Mouse (Mus musculus): ENCODE measurements around the gene Gm10842.
"Not testable (repeated sequence)": the region's sequence is repeated elsewhere in the genome, so short reads cannot be mapped to it uniquely, and the experiment has no call there.

The Gm10842 gene

GRCm38 (mm10) chr11:105146593-105146992 lies at the start of gene Gm10842:
TSS of gene Gm10842 (plus strand) at chr11:105146893.
- no peak for DNase-seq (ENCODE audit: low read depth, low spot score)

GRCm38 (mm10) chr11:105112448-105112847 lies 34.2 kb upstream of the Gm10842 start:
- DNase-seq (ENCODE audit: low read depth, low spot score) = not testable (repeated sequence)

DNA sequence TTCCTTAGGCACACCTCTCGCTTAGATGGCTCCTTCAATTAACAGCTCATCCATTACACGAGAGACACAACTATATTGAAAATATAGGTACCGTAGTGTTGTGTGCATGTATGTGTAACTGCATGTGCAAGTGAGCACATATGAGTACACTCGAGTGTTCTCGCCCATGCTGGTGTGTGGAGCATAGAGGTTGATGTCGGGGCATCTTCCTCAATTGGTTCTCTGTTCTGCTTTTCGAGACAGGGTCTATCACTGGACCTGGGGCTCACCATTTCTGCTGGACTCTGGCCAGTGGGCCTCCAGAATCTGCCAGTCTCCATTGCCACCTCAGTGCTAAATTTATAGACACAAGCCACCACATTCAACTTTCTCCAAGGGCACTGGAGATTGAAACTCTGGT lies 28.9 kb upstream of the Gm10842 start:
- no peak for DNase-seq (ENCODE audit: low read depth, low spot score)

DNA sequence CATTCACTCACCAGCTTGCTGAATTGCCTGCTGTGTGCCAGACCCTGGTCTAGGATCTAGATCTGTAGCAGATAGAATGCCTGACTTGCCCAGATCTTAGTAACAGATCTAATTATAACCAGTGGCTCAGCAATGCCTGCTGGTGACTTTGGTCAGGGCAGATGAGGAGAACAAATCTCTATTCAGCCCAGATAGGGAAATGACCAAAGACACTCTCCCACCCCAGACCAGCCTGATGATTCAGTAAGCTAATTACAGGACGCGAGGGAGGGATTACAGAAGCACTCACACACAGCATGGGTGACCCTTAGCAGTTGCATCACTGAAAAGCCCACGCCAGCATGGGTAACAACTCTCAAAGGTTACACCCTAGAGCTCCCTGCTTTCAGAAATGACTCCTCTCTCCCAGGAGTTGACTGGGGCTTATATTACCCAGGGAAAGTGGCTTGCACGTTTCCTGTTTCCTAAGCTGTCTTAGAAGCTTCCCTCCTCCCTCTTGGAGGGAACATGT lies 26.1 kb upstream of the Gm10842 start:
- DNase-seq (ENCODE audit: low read depth, low spot score) = no peak

GRCm38 (mm10) chr11:105121792-105122191 lies 24.9 kb upstream of the Gm10842 start:
- DNase-seq (ENCODE audit: low read depth, low spot score) = not testable (repeated sequence)

DNA sequence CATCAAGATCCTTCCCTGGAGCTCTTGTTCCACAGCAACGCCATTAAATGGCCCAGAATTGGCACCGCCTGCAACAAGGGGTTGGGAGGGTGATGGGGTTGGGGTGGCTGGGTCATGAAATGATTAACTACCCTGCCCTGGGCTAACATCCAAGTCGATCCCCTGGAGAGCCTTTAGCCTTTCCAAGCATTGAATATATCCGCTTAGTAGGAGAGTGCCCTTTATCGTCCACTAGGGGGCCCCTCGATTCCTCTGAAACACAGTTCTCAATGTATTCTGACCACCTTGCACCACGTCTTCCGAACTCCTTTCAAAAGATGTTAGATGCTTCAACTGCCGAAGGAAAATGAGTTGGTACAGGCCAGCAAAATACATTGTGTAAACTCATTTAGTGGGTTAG lies 22.7 kb upstream of the Gm10842 start:
- DNase-seq (ENCODE audit: low read depth, low spot score) = peak; percentile 30

GRCm38 (mm10) chr11:105125735-105126519 lies 20.8 kb upstream of the Gm10842 start, which contains the start of gene Mettl2:
TSS of gene Mettl2 (plus strand) at chr11:105126425.
- peak; percentile 84 for DNase-seq (ENCODE audit: low read depth, low spot score)

DNA sequence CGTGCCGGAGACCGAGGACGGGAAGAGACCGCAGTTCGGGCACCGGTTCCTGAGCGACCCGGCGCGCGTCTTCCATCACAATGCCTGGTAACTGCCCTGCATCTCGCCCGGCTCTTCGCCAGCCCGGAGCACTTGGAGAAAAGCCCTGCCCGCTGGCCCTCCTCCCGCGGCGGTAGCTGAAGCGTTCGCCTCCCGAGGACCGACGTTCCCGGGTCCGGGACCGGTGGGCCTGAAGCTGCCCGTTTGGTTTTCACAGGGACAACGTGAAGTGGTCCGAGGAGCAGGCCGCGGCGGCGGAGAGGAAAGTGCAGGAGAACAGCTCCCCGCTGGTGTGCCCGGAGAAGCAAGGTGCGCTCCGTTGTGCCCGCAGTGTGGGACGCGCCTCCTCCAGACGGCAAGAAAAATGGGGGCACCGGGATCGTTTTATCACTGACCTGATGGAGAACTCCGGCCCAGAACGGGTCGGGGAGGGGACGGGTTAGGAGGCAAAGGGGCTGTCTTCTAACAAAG lies 20.1 kb upstream of the Gm10842 start:
- no peak for DNase-seq (ENCODE audit: low read depth, low spot score)

GRCm38 (mm10) chr11:105135692-105136091 lies 11.0 kb upstream of the Gm10842 start:
- no peak for DNase-seq (ENCODE audit: low read depth, low spot score)

GRCm38 (mm10) chr11:105137255-105137654 lies 9.4 kb upstream of the Gm10842 start:
- DNase-seq (ENCODE audit: low read depth, low spot score) = not testable (repeated sequence)

DNA sequence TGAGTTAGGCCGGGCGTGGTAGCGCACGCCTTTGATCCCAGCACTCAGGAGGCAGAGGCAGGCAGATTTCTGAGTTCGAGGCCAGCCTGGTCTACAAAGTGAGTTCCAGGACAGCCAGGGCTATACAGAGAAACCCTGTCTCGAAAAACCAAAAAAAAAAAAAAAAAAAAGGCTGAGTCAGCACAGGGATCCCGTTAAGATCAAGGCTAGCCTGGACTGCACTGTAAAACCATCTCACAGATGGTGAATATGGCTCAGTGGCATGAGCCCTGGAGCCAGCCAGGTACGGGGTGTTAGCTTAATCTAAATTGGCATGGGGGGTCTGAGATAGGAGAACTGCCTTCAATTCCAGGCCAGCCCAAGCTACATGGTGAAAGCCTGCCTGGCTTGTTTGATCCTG lies 6.2 kb upstream of the Gm10842 start:
- not testable (repeated sequence) for DNase-seq (ENCODE audit: low read depth, low spot score)

- DNase-seq (ENCODE audit: low read depth, low spot score) = no peak
Observed at GRCm38 (mm10) chr11:105141115-105141514, 5.6 kb upstream of the Gm10842 start.

DNA sequence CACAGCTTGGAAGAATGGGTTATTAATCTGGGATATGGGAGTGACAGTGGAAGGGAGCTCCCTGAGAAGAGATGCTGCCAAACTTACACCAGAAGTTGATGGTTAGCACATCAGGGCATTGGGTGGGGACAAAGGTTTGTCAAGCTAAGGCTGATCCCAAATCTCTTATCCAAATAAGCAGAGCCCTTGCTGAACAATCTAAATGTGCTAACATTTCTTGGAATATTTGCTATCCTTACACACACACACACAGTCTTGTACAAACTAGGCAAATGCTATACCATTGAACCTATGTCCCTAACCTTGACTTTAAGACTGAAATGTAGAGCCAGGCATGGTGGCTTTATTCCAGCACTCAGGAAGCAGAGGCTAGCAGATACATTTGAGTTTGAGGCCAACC lies 3.1 kb upstream of the Gm10842 start:
- DNase-seq (ENCODE audit: low read depth, low spot score) = no peak

DNA sequence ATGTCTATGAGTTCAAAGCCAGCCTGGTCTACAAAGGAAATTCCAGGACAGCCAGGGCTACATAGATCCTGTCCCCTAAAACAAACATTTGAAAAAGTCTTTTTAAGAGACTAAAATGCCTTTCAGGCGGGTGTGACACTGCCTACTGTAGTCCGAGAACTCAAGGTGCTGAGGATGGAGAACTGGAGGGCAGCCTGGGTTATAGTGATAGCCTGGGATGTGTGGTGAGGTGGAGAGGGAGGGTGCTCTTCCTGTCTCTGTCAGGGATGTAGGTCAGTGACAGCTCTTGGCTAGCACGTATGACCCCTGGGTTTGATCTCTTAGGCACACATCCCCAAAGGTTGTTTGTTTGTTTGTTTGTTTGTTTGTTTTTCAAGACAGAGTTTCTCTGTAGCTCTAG lies 2.6 kb upstream of the Gm10842 start:
- DNase-seq (ENCODE audit: low read depth, low spot score) = no peak

GRCm38 (mm10) chr11:105144508-105145210 lies 2.0 kb upstream of the Gm10842 start:
- DNase-seq (ENCODE audit: low read depth, low spot score) = no peak

DNA sequence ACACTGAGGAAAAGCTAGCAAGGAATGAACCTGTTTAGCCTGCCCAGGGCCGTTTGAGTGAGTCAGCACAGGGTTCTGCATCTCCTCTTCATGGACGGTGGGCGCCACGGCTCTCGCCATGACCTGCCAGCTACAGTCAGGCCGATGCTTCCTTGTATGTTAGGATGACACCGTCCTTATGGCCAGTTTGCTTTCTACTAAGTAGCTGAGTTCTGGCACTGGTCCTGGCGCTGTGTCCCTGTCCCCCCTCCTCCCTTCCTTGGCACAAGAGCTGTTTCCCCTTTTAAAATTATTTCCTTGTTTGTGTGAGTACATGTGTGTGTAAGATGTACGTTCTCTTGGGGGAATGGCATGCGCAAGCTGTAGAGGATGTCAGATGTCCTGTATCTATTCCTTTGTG lies 1.5 kb upstream of the Gm10842 start:
- no peak for DNase-seq (ENCODE audit: low read depth, low spot score)

- no peak for DNase-seq (ENCODE audit: low read depth, low spot score)
Observed at GRCm38 (mm10) chr11:105149353-105149752, 2.7 kb downstream of the Gm10842 start.

DNA sequence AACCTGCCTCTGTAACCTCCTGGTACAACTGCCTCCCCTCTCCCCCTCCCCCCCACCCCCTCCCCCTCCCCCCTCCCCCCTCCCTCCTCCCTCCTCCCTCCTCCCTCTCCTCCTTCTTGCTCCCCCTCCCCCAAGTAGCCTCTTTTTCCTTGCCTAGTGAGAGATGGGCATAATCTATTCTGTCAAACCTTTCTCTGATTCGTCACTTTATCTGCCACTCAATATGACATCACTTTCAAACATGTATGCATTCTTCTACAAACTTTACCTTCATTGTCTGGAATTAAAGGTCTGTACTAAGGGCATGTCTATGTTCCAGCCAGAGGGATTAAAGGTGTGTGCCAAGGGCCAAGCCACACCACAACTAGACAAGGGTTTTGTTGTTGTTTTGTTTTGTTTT lies 3.1 kb downstream of the Gm10842 start:
- no peak for DNase-seq (ENCODE audit: low read depth, low spot score)

DNA sequence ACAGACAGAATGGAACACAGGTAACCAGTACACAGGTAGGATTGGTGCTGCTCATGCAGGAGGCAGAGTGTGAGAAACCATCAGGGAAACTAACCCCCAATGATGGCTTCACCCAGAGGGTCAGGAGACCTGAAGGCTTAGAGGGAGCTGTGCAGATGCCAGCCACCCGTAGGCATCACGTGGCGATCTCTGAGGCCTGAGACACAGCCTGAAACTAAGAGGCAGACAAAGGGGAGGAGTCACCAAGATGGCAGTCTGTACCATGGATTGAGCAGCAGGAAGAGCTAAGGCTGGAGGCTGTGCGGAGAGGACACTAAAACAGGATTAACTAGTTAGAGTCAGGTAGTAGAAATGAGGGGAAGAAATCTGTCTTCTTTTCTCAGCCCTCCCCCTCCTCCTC lies 4.0 kb downstream of the Gm10842 start:
- no peak for DNase-seq (ENCODE audit: low read depth, low spot score)

DNA sequence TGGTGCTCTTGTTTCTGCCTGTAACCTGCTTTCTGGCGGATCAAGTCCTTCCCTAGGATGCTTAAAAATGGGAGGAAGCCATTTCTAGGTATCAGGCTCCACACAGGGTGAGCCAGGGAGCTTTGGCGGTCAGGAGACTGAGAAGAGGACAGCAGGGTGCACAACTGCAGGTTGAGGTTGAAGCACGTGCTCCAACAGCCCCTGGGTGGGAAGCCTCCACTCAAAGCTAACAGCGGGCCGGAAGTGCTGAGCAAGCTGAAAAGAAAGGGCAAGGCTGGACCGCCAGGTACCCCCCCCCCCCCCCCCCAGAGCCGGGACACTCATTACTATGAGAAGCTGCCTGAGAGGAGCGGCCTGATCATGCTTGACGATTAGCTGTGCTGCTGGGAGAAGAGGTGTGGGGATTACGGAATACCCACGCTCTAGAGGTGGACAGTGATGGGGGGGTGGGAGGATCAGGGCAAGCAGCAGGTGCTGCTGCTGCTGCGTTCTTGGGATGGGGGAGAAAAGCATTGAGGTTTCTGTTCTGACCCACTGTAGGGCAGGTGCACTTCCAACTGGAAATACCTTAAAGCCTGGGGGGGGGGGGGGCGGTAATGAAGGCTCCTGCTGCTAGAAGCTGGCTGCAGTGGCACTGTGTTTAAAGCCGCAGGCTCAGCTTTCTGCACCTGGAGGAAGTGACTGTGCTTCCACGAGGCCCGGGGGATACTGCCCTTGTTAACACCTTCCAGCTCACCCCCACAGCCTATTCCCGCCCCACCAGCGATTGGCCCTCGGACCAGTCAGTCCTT lies 4.7 kb downstream of the Gm10842 start:
- DNase-seq (ENCODE audit: low read depth, low spot score) = no peak

DNA sequence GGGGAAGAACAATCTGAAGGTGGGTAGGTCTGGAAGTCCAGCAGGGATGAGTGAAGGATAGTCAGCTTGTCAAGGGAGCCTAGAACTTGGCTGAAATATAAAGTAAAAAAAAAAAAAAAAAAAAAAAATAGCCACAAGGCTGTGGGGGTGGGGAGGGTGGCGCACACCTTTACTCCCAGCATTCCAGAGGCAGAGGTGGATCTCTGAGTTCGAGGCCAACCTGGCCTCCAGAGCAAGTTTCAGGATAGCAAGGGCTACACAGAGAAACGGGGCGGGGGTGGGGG lies 5.3 kb downstream of the Gm10842 start:
- DNase-seq (ENCODE audit: low read depth, low spot score) = no peak

GRCm38 (mm10) chr11:105152357-105152899 lies 5.7 kb downstream of the Gm10842 start:
- DNase-seq (ENCODE audit: low read depth, low spot score) = no peak

Measured in skeletal muscle tissue, adult 2 months (tissue).